Mouse (Mus musculus) lung, embryonic 15.5 days (tissue): ENCODE results near the gene Gm49450. TPM values are rescaled to one million over a fixed set of nuclear protein-coding genes. Genes with fewer than 3 reads are reported as not detected.
A peak's percentile ranks its signal among the peaks of the same experiment; 100 is the strongest.
"Not testable (repeated sequence)": the region's sequence is repeated elsewhere in the genome, so short reads cannot be mapped to it uniquely, and the experiment has no call there.

ENCODE experiments used
- ATAC-seq: fragments of 200-750 bp; cut with Nextera tagmentation; 2 replicates; pipeline ENCODE4 v1.8.0; 2017; ENCODE audit warnings: moderate number of reproducible peaks, borderline replicate concordance; ENCODE audit not compliant: low FRiP score, low TSS enrichment; ENCODE audit errors: extremely low read depth
- H3K27ac ChIP-seq: fragments of 300-500 bp; sonication (generic); 2 replicates; pipeline ENCODE4 v1.5.1; 2015; ENCODE audit warnings: moderate library complexity, mild to moderate bottlenecking, inconsistent platforms
- H3K27me3 ChIP-seq: fragments of 300-500 bp; sonication (generic); 2 replicates; pipeline ENCODE4 v1.6.1; 2015; ENCODE audit warnings: inconsistent platforms
- H3K36me3 ChIP-seq: fragments of 300-500 bp; sonication (generic); 2 replicates; pipeline ENCODE4 v1.6.1; 2015; ENCODE audit warnings: inconsistent platforms
- H3K4me1 ChIP-seq: fragments of 300-500 bp; sonication (generic); 2 replicates; pipeline ENCODE4 v1.6.1; 2015; ENCODE audit warnings: inconsistent platforms
- H3K4me2 ChIP-seq: fragments of 300-500 bp; sonication (generic); 2 replicates; pipeline ENCODE4 v1.6.1; 2015; ENCODE audit warnings: inconsistent platforms, mild to moderate bottlenecking, moderate library complexity
- H3K4me3 ChIP-seq: fragments of 300-500 bp; sonication (generic); 2 replicates; pipeline ENCODE4 v1.5.1; 2015; ENCODE audit warnings: mild to moderate bottlenecking, inconsistent platforms
- H3K9ac ChIP-seq: fragments of 300-500 bp; sonication (generic); 2 replicates; pipeline ENCODE4 v1.6.1; 2015; ENCODE audit warnings: inconsistent platforms
- H3K9me3 ChIP-seq: fragments of 300-500 bp; sonication (generic); 2 replicates; pipeline ENCODE4 v1.6.1; 2016; ENCODE audit warnings: inconsistent platforms
- WGBS: fragments of 180-500 bp; shearing (Covaris S2); methylation state at CpG from one replicate; pipeline ENCODE4 v1.1.7; 2015; 5-methylcytosine and 5-hydroxymethylcytosine counted together
- polyA plus RNA-seq: library from polyadenylated mRNA; unstranded; fragments of >200 nt; fragmentation: Nextera tagmentation; extraction: Ambion mirVana; gene quantifications from 2 replicates; pipeline ENCODE4 v1.2.1, GENCODE M21; 2015

Gene Gm49450
- polyA plus RNA-seq, 1 experiment from 2014 or later, result not detected

DNA sequence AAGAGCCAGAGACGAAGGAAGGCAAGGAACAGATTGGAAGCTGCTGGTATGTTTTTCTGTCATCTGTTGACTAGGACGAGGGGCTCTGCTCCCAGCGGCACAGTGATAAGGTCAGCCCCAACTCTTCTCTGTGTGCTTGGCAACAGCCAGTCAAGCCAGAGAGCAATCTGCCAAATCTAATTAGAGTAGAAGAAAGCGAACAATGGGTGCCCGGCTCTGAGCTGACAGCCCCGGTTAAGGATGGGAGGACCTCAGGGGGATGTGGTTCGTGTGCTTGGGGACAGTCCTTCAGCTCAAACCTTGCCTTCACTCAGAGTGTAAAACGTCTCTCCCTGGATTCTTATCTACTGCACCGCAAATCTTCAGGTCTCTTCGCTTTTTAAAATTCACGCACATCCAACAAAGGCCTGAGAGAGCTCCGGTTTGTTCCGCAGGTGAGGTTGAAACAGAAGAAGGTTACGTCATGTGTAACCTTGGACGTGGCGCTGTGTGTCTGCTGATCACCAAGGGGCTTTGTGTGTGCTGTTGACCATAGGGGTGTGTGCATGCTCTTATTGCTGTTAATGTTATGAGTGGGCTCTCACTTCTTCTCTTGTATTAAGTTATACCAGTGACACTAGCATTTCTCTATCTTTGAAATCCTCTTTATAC lies 30.2 kb upstream of the Gm49450 start:
- Histone ChIP-seq H3K9ac (no peak overlapping the region), H3K4me3 (no peak overlapping the region), H3K4me1 (peaks cover 33% of the 10 kb centered on the region), H3K9me3 (no peaks in the 10 kb centered on the region), H3K27me3 (no peaks in the 10 kb centered on the region), H3K4me2 (no peak overlapping the region), H3K36me3 (no peaks in the 10 kb centered on the region), H3K27ac (no peak overlapping the region)
- no peak for ATAC-seq
- WGBS, result 49% methylated on average over 16 of the region's 16 CpGs

GRCm38 (mm10) chr15:98982100-98982499 lies 28.7 kb upstream of the Gm49450 start:
- ATAC-seq, result no peak
- H3K36me3 ChIP-seq, result no peaks in the 10 kb centered on the region
- no peak overlapping the region for H3K4me3 ChIP-seq
- no peak overlapping the region for H3K27ac ChIP-seq
- WGBS, result 75% methylated on average over 6 of the region's 6 CpGs
- no peak overlapping the region for H3K4me2 ChIP-seq
- peaks cover 31% of the 10 kb centered on the region for H3K4me1 ChIP-seq
- no peaks in the 10 kb centered on the region for H3K9me3 ChIP-seq
- H3K9ac ChIP-seq, result no peak overlapping the region
- H3K27me3 ChIP-seq, result no peaks in the 10 kb centered on the region

GRCm38 (mm10) chr15:98980012-98980614 lies 26.8 kb upstream of the Gm49450 start:
- H3K9me3 ChIP-seq, result no peaks in the 10 kb centered on the region
- no peaks in the 10 kb centered on the region for H3K27me3 ChIP-seq
- no peak for ATAC-seq
- peaks cover 22% of the 10 kb centered on the region for H3K4me1 ChIP-seq
- no peak overlapping the region for H3K4me3 ChIP-seq
- no peaks in the 10 kb centered on the region for H3K36me3 ChIP-seq
- no peak overlapping the region for H3K27ac ChIP-seq
- H3K9ac ChIP-seq, result no peak overlapping the region
- 44% methylated on average over 7 of the region's 7 CpGs for WGBS
- H3K4me2 ChIP-seq, result no peak overlapping the region

DNA sequence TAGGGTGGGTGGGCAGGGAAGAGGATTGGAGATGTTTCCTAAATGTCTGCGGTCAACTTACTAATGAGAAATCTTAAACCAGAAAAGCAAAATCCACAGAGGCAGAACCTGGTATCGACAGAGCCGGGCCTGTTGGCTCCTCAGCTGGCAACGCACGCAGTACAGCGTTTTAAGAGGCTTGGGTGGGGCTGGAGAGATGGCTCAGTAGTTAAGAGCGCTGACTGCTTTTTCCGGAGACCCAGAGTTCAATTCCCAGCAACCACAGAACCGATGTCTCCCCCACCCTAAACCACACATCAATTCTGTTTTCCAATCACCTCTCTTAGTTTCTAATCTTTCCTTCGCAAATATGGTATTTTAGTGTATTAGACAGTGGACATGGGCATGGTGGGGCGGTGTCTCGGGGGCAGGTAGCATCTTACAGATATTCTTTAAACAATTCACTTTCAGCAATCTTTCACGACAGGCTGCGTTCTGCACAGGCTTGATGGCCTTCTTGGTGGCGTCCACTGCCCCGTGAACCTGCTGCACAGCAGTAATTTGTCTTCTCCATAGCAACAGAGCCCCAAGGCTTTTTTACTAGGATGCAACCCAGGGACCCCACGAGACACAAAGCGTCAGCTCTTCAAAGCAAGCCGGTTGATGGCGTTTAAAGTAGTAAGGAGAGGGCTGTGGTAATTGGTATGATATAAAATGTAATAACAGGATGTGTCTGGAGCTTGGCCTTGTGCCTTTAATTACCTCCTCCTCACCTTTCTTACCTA lies 25.2 kb upstream of the Gm49450 start:
- Histone ChIP-seq H3K4me1 (peaks cover 15% of the 10 kb centered on the region), H3K4me2 (no peak overlapping the region), H3K4me3 (no peak overlapping the region), H3K27ac (no peak overlapping the region), H3K27me3 (no peaks in the 10 kb centered on the region), H3K9me3 (no peaks in the 10 kb centered on the region), H3K36me3 (no peaks in the 10 kb centered on the region), H3K9ac (no peak overlapping the region)
- no peak for ATAC-seq
- WGBS, result 69% methylated on average over 20 of the region's 20 CpGs

DNA sequence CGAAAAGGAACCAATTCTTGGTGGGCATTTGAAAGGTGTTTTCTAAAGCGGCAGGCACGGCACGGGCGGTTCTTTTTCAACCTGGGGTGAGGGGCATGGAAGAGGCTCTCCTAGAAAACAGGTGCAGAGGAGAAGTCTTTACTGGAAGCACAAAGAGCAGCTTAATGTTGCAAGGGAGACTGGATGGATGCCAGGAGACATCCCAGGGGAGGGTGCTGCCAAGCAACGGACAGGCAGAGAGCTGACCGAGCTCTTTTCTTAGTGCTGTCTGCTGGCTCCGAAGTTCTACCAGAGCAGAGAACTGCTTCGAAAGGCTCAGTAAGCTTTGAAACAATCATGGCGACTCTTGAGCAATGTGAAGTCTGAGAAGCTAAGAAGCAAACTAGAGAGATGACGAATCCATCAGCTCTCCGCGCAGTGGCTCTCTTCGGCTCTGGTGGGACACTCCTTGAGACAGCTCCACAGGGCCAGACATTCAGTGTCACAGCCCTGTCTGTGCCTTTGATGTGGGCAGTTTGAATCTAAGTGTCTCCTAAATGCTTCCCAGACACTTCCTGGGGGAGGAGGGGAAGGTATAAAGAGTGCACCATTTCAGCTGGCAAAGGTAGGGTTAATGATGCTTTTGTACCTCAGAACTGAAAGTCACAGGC lies 24.5 kb upstream of the Gm49450 start:
- Histone ChIP-seq H3K4me1 (peaks cover 15% of the 10 kb centered on the region), H3K27ac (peak overlapping the region; percentile 46; the same call in 1 of the 2 replicates), H3K27me3 (no peaks in the 10 kb centered on the region), H3K9ac (no peak overlapping the region), H3K4me2 (no peak overlapping the region), H3K9me3 (no peaks in the 10 kb centered on the region), H3K36me3 (no peaks in the 10 kb centered on the region), H3K4me3 (no peak overlapping the region)
- 0 out of 2 replicates have a peak, but pooled peaks have one; percentile 61 for ATAC-seq
- 51% methylated on average over 14 of the region's 14 CpGs for WGBS

- 60% methylated on average over 21 of the region's 21 CpGs for WGBS
- Histone ChIP-seq H3K4me2 (no peak overlapping the region), H3K9ac (no peak overlapping the region), H3K36me3 (no peaks in the 10 kb centered on the region), H3K27ac (no peak overlapping the region), H3K9me3 (no peaks in the 10 kb centered on the region), H3K27me3 (no peaks in the 10 kb centered on the region), H3K4me3 (no peak overlapping the region), H3K4me1 (peaks cover 15% of the 10 kb centered on the region)
- no peak for ATAC-seq
Observed at GRCm38 (mm10) chr15:98976763-98977758, 23.7 kb upstream of the Gm49450 start.

DNA sequence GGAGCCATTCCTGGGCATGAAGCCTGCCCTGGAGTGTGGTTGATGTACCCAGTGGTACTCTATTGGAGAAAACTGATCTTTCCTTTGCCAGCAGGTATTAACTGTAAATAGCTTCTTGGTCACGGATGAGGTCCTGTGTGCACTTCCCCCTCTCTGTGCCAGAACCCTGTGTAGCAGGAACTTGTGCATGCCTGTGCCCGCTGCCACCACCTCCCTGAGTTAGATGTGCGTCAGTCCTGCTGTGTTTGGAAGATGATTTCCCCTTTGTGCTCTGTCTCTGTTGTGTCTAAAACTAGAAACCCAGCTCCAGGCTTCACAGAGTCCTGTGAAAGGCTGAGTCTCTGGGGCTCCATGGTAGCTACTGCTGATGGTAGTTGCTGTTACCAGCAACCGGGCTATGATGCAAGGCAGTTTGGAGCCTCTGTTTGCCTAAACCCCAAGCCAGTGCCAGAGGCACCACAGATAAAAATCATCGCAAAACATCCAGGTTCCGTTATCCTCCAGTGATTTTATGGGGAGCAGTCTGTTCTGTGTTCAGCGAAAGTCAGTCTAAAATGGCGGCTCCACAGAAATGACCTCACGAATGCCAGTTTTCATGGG lies 19.8 kb upstream of the Gm49450 start:
- Histone ChIP-seq H3K4me2 (no peak overlapping the region), H3K4me1 (peaks cover 39% of the 10 kb centered on the region), H3K27me3 (no peaks in the 10 kb centered on the region), H3K4me3 (no peak overlapping the region), H3K36me3 (no peaks in the 10 kb centered on the region), H3K27ac (no peak overlapping the region), H3K9ac (no peak overlapping the region), H3K9me3 (no peaks in the 10 kb centered on the region)
- no peak for ATAC-seq
- WGBS, result 85% methylated on average over 9 of the region's 9 CpGs

DNA sequence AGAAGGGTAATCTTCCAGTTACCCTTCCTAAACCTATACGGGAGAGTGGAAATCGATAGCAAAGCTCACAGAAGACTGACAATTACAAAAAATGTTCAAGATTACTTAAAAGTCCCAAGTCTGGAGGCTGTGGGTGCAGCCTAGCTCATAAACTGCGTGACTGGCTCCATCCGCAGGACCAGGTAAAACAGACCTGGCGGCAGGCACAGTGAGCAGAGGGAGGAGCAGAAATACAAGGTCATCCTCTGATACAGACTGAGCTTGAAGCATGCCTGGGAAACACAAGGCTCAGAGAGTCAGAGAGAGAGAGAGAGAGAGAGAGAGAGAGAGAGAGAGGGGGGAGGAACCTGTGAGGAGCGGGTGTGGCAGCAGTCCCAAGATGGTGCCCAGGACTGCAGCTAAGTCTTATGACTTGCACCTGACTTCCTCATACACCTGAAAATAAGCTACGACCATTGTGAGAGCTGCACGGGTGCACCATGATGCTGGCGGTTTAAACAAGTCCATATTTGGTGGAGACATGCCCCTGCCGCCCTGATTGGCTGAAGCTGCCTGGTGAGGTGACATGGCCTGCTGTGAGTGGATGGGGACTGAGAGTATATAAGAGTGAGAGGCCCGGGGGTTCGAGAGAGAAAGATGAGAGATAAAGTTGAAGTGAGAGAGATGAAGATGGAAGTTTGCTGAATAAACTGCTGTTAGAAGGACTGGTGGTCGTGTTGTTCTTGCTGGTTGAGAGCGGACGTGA lies 18.4 kb upstream of the Gm49450 start:
- not testable (repeated sequence) for H3K9me3 ChIP-seq, H3K4me3 ChIP-seq, H3K27me3 ChIP-seq, H3K4me2 ChIP-seq, H3K27ac ChIP-seq, ATAC-seq, H3K36me3 ChIP-seq, H3K9ac ChIP-seq
- 59% methylated on average over 15 of the region's 15 CpGs for WGBS
- peaks cover 26% of the 10 kb centered on the region for H3K4me1 ChIP-seq

- no peaks in the 10 kb centered on the region for H3K36me3 ChIP-seq
- H3K9me3 ChIP-seq, result no peaks in the 10 kb centered on the region
- peaks cover 25% of the 10 kb centered on the region for H3K4me1 ChIP-seq
- WGBS, result 22% methylated on average over 4 of the region's 4 CpGs
- H3K4me2 ChIP-seq, result no peak overlapping the region
- no peak overlapping the region for H3K4me3 ChIP-seq
- no peak overlapping the region for H3K9ac ChIP-seq
- H3K27me3 ChIP-seq, result no peaks in the 10 kb centered on the region
- no peak for ATAC-seq
- no peak overlapping the region for H3K27ac ChIP-seq
Observed at GRCm38 (mm10) chr15:98971111-98971510, 17.8 kb upstream of the Gm49450 start.

- H3K9me3 ChIP-seq, result no peaks in the 10 kb centered on the region
- 20% methylated on average over 16 of the region's 16 CpGs for WGBS
- H3K36me3 ChIP-seq, result no peaks in the 10 kb centered on the region
- H3K27ac ChIP-seq, result peak overlapping the region; percentile 46
- H3K4me2 ChIP-seq, result peak overlapping the region; percentile 17
- H3K27me3 ChIP-seq, result no peaks in the 10 kb centered on the region
- peaks cover 25% of the 10 kb centered on the region for H3K4me1 ChIP-seq
- ATAC-seq, result no peak
- no peak overlapping the region for H3K4me3 ChIP-seq
- H3K9ac ChIP-seq, result no peak overlapping the region
Observed at GRCm38 (mm10) chr15:98969372-98970101, 16.2 kb upstream of the Gm49450 start.
